Mouse (Mus musculus): ENCODE results near the gene Plcb2. TPM values are rescaled to one million over a fixed set of nuclear protein-coding genes. Genes with fewer than 3 reads are reported as not detected.

Gene Plcb2
- polyA plus RNA-seq, 1 experiment = 84.6 TPM

DNA sequence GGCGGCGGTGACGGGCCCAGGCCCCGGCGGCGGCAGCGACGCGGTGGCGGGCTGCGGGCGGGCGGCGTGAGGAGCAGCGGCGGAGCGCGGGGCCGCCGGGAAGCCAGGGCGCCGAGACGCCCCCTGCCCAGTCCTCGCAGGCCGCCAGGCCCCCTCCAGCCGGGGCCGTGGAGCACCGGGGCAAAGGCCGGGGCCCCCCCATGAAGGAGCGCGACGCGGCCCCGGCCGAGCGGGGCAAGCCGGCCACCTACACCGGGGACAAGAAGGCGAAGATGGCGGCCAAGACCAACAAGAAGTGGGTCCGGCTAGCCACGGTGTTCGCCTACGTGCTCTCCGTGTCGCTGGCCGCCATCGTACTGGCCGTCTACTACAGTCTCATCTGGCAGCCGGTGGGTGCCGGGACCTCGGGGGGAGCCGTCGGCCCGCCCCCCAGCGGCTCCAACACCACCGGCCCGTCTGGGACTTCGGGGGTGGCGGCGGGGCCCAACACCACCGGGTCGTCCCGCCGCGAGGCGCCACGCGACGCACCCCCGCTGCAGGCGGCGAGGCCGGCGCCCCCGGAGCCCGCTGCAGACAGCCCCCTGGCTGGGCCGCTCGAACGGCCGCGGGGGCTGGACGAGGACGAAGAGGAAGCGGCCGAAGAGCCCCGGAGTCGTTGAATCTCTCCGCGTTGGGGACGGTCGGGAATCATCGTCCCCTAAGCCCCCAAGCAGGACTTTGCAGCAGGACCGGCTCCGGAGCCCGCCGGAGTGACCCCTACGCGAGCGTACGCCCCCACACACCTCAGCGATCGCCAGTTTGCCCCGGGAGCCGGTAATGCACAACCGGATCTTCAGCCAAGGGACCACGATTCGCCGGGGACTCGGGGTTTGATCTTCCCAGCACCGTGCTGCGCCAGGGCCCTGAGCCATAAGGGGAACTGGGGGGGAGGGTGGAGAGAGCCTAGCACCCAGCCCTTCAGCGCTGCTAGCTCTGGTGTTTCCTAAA is 18.0 kb upstream of the Plcb2 start:
- 3% methylated on average over 113 of the region's 113 CpGs for WGBS

DNA sequence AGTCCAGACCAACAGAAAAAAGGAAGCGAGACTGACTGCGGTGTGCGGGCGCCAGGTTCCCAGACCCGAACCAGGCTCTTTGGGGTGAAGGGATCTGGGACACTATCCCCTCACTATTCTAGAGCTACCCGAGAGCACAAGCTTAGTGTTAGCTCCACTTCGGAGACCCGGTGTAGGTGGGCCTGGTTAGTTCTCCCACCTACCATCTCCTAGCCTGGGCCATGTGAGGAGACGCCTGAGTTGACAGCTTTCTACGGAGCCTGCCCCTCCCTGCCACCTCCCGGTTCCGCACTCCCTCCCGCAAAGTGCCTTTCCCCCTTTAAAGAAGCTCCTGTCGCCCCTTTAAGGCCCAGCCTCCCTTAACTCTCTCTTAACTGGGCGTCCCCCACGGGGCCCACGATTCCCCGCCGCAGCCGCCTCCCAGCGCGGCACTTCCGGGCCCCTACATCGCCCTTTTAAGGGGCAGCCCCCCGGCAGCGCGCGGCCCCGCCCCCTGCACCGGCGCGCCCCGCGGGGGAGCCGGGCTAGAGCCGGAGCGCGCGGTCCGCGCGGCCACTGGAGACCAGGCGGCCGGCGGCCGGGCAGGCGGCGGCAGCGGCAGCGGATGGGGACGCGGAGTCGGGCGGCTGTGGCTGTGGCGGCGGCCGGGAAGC is 17.1 kb upstream of the Plcb2 start, which contains the start of gene Inafm2:
Inafm2 (plus strand) TSS at position 527 of the 653 bp plus-strand sequence.
- Histone ChIP-seq H3K4me1 (ENCODE audit: control insufficient read depth, insufficient read depth, low read length) (no peaks in the 10 kb centered on the region; the same call in none of the 2 replicates), H3K27ac (ENCODE audit: control insufficient read depth, insufficient read depth, low read depth, low read length, poor library complexity) (peak within 1 kb of the TSS; percentile 46), H3K4me3 (replicated peaks; ENCODE audit: control insufficient read depth, low read depth, low read length) (peak within 1 kb of the TSS; percentile 95)
- TF ChIP-seq CTCF (IDR thresholded peaks at IDR 0.05; ENCODE audit: control insufficient read depth, insufficient read depth, low read length) (no peak), POLR2A (IDR thresholded peaks at IDR 0.05; ENCODE audit: borderline replicate concordance, control insufficient read depth, low read depth, low read length) (peak; percentile 49; the same call in 1 of the 2 replicates)
- WGBS = 10% methylated on average over 57 of the region's 57 CpGs

More for the DNA sequence above, 18.0 kb upstream of the Plcb2 start:
- peak overlapping the region; percentile 46 for H3K27ac ChIP-seq (ENCODE audit: control insufficient read depth, insufficient read depth, low read depth, low read length, poor library complexity)
- TF ChIP-seq POLR2A (IDR thresholded peaks at IDR 0.05; ENCODE audit: borderline replicate concordance, control insufficient read depth, low read depth, low read length) (peak; percentile 10; the same call in 1 of the 2 replicates), CTCF (IDR thresholded peaks at IDR 0.05; ENCODE audit: control insufficient read depth, insufficient read depth, low read length) (no peak)
- no peaks in the 10 kb centered on the region; the same call in none of the 2 replicates for H3K4me1 ChIP-seq (ENCODE audit: control insufficient read depth, insufficient read depth, low read length)
- H3K4me3 ChIP-seq (replicated peaks; ENCODE audit: control insufficient read depth, low read depth, low read length) = peak overlapping the region; percentile 95

DNA sequence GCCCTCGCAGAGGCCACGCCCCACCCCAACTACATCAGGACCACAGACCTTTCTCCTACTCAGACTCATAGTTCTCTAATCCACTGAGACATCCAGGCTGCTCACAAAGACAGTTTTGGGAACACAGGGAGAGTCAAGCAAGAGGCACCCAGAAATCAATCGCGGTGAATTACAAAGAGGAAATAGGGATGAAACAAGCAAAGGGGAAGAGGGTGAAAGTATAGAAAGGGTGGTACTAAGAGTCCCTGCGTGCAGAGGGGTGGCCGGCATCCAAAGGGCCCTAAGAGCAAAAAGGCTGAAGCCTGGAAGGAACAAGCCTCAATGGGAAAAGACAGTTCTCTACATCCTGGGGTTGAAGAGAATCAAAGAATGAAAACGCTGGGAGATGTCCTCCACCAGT is 16.4 kb upstream of the Plcb2 start:
- WGBS = 17% methylated on average over 7 of the region's 7 CpGs
- TF ChIP-seq POLR2A (IDR thresholded peaks at IDR 0.05; ENCODE audit: borderline replicate concordance, control insufficient read depth, low read depth, low read length) (no peak), CTCF (IDR thresholded peaks at IDR 0.05; ENCODE audit: control insufficient read depth, insufficient read depth, low read length) (no peak)
- Histone ChIP-seq H3K4me1 (ENCODE audit: control insufficient read depth, insufficient read depth, low read length) (no peaks in the 10 kb centered on the region; the same call in none of the 2 replicates), H3K4me3 (replicated peaks; ENCODE audit: control insufficient read depth, low read depth, low read length) (no peak overlapping the region), H3K27ac (ENCODE audit: control insufficient read depth, insufficient read depth, low read depth, low read length, poor library complexity) (no peak overlapping the region)

DNA sequence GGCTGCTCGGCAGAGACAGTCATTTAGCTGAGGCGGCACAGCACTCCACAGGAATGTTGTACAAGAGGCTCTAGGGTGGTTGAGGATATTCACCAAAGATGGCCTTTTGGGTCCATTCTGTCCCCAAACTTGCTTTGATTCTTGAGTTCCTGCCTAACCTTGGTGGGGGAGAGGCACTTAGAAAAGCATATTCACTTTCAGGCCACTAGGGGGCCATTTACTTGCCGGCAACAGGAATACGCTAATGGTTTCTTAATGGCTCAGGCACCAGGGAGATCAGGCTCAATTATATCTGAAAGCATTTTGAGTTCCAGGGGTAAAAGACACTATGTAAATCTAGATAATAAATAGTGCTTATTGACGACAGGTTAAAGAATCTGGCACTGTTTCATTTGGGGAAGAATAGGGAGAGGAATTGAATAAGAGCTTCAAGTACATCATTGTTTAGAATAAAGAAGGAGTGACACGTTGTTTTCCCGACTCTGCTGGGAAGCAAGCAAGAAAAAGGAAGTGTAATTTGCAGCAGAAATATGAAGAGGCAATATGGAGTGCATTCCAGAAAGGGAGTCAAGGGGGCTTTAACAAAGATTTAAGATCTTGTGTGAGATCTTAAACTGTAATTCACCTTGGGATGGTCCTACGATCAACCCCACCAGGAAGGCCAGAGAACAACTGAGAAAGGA is 15.2 kb upstream of the Plcb2 start:
- no peak overlapping the region for H3K4me3 ChIP-seq (replicated peaks; ENCODE audit: control insufficient read depth, low read depth, low read length)
- H3K4me1 ChIP-seq (ENCODE audit: control insufficient read depth, insufficient read depth, low read length) = no peaks in the 10 kb centered on the region; the same call in none of the 2 replicates
- H3K27ac ChIP-seq (ENCODE audit: control insufficient read depth, insufficient read depth, low read depth, low read length, poor library complexity) = no peak overlapping the region
- no peak for TF ChIP-seq POLR2A (IDR thresholded peaks at IDR 0.05; ENCODE audit: borderline replicate concordance, control insufficient read depth, low read depth, low read length)
- peak; percentile 38; the same call in 1 of the 2 replicates for TF ChIP-seq CTCF (IDR thresholded peaks at IDR 0.05; ENCODE audit: control insufficient read depth, insufficient read depth, low read length)
- 23% methylated on average over 8 of the region's 8 CpGs for WGBS

DNA sequence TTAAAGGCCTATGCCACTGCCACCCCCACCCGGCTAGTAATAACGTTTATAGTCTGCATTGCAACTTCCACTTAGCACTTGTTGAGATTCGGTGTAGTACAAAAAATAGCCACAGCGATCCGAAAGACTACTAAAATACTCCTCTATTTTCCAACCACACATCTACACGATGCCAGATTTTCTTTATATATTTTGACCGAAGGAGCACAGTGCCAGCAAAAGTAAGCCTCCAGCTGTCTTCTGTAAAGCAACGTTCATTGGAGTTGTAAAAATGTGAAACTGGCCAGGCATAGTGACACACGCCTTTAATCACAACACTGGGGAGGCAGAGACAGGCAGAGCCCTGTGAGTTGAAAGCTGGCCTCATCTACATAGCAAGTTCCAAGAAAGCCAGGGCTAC is 12.9 kb upstream of the Plcb2 start:
- Histone ChIP-seq H3K27ac (ENCODE audit: control insufficient read depth, insufficient read depth, low read depth, low read length, poor library complexity) (no peak overlapping the region), H3K4me3 (replicated peaks; ENCODE audit: control insufficient read depth, low read depth, low read length) (no peak overlapping the region), H3K4me1 (ENCODE audit: control insufficient read depth, insufficient read depth, low read length) (no peaks in the 10 kb centered on the region; the same call in none of the 2 replicates)
- 68% methylated on average over 9 of the region's 9 CpGs for WGBS
- TF ChIP-seq POLR2A (IDR thresholded peaks at IDR 0.05; ENCODE audit: borderline replicate concordance, control insufficient read depth, low read depth, low read length) (no peak), CTCF (IDR thresholded peaks at IDR 0.05; ENCODE audit: control insufficient read depth, insufficient read depth, low read length) (no peak)

DNA sequence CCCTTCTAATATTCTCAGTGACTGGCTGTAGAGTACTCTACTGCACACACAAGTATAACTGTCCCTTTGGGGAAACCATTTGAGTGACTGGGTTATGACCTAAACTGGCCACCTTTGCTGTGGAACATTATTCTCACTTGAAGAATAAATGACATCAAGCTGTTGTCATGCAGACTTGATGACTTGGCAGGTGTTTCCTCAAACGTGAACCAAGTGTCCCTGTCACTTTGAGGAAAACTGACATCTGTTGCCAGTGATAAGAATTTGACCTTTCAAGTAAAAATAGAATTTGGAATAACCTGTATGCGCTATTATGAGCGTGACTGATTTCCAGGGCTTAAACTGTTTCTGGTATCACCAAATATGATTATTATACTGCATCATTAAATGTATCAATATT is 12.1 kb upstream of the Plcb2 start:
- WGBS = 39% methylated on average over 3 of the region's 3 CpGs
- no peaks in the 10 kb centered on the region; the same call in none of the 2 replicates for H3K4me1 ChIP-seq (ENCODE audit: control insufficient read depth, insufficient read depth, low read length)
- TF ChIP-seq POLR2A (IDR thresholded peaks at IDR 0.05; ENCODE audit: borderline replicate concordance, control insufficient read depth, low read depth, low read length) (no peak), CTCF (IDR thresholded peaks at IDR 0.05; ENCODE audit: control insufficient read depth, insufficient read depth, low read length) (no peak)
- no peak overlapping the region for H3K27ac ChIP-seq (ENCODE audit: control insufficient read depth, insufficient read depth, low read depth, low read length, poor library complexity)
- no peak overlapping the region for H3K4me3 ChIP-seq (replicated peaks; ENCODE audit: control insufficient read depth, low read depth, low read length)

DNA sequence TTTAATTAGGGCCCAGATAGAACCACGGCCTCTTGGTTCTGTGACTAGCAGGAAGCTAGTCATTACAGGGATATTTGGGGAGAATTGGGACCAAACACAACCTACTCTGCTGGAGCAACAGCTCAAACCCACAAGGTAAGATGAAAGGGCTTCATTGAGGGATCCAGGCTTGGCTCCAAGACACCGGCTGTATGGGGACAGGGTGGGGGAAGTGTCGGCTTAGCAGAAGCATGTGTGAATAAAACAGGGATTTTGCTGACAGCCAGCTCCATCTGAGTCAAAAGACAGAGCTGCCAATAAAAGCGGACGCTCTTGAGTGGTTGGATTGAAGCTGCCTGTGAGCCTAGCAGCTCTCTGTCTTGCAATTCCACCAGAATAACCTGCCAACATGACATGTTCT is 5.1 kb upstream of the Plcb2 start:
- H3K27ac ChIP-seq (ENCODE audit: control insufficient read depth, insufficient read depth, low read depth, low read length, poor library complexity) = no peak overlapping the region
- no peak overlapping the region for H3K4me3 ChIP-seq (replicated peaks; ENCODE audit: control insufficient read depth, low read depth, low read length)
- TF ChIP-seq CTCF (IDR thresholded peaks at IDR 0.05; ENCODE audit: control insufficient read depth, insufficient read depth, low read length) = no peak
- TF ChIP-seq POLR2A (IDR thresholded peaks at IDR 0.05; ENCODE audit: borderline replicate concordance, control insufficient read depth, low read depth, low read length) = no peak
- peaks cover 4% of the 10 kb centered on the region; the same call in 1 of the 2 replicates for H3K4me1 ChIP-seq (ENCODE audit: control insufficient read depth, insufficient read depth, low read length)
- WGBS = 83% methylated on average over 5 of the region's 5 CpGs

Measured in bone marrow, adult 2 months (tissue).